Mouse (Mus musculus): ENCODE data around the gene Tnfsf10. TPM values are rescaled to one million over a fixed set of nuclear protein-coding genes. Genes with fewer than 3 reads are reported as not detected.

Tnfsf10 gene
- polyA plus RNA-seq, 1 experiment, result 0.12 TPM

- TF ChIP-seq CTCF (IDR thresholded peaks at IDR 0.05; ENCODE audit: borderline replicate concordance, extremely low read depth, insufficient read depth, insufficient read length), result no peak
- TF ChIP-seq POLR2A (IDR thresholded peaks at IDR 0.05; ENCODE audit: borderline replicate concordance, extremely low read depth, insufficient read depth, insufficient read length, poor library complexity, severe bottlenecking), result no peak
- DNase-seq (ENCODE audit: low read depth), result no peak
Measured at GRCm38 (mm10) chr3:27377935-27378334, 61.1 kb downstream of the Tnfsf10 start.

GRCm38 (mm10) chr3:27384836-27385235 lies 68.0 kb downstream of the Tnfsf10 start:
- 0 out of 2 replicates have a peak, but pooled peaks have one; percentile 11 for TF ChIP-seq CTCF (IDR thresholded peaks at IDR 0.05; ENCODE audit: borderline replicate concordance, extremely low read depth, insufficient read depth, insufficient read length)
- no peak for TF ChIP-seq POLR2A (IDR thresholded peaks at IDR 0.05; ENCODE audit: borderline replicate concordance, extremely low read depth, insufficient read depth, insufficient read length, poor library complexity, severe bottlenecking)
- no peak for DNase-seq (ENCODE audit: low read depth)

GRCm38 (mm10) chr3:27389923-27390322 lies 73.1 kb downstream of the Tnfsf10 start:
- no peak for DNase-seq (ENCODE audit: low read depth)
- TF ChIP-seq POLR2A (IDR thresholded peaks at IDR 0.05; ENCODE audit: borderline replicate concordance, extremely low read depth, insufficient read depth, insufficient read length, poor library complexity, severe bottlenecking) (no peak), CTCF (IDR thresholded peaks at IDR 0.05; ENCODE audit: borderline replicate concordance, extremely low read depth, insufficient read depth, insufficient read length) (no peak)

Other genes with a start within 250 kb of the Tnfsf10 start
- gene Ect2, start 163.2 kb upstream of the Tnfsf10 start, polyA plus RNA-seq (2012; rRNA removed), result 11.6 and 17.9 TPM in 2 replicates
- 3.0 and 5.4 TPM in 2 replicates for gene Nceh1, start 134.1 kb upstream of the Tnfsf10 start, polyA plus RNA-seq (2012; rRNA removed)
- gene Ghsr, start 54.3 kb downstream of the Tnfsf10 start, polyA plus RNA-seq (2012; rRNA removed), result 0.10 and 0.30 TPM in 2 replicates